Mouse (Mus musculus) heart, embryonic 10.5 days (tissue): ENCODE measurements around the gene Scel. TPM values are rescaled to one million over a fixed set of nuclear protein-coding genes. Genes with fewer than 3 reads are reported as not detected.

Experiments
- DNase-seq: peaks from one replicate; pipeline ENCODE4 v3.0.0-alpha.2; 2017; ENCODE audit warnings: low spot score
- H3K27ac ChIP-seq: fragments of 300-500 bp; sonication (generic); 2 replicates; pipeline ENCODE4 v1.5.1; 2016; ENCODE audit warnings: mild to moderate bottlenecking
- H3K27me3 ChIP-seq: fragments of 300-500 bp; sonication (generic); 2 replicates; pipeline ENCODE4 v1.6.1; 2016; ENCODE audit warnings: mild to moderate bottlenecking; ENCODE audit not compliant: poor library complexity, insufficient read depth, severe bottlenecking
- H3K36me3 ChIP-seq: fragments of 300-500 bp; sonication (generic); 2 replicates; pipeline ENCODE4 v1.6.1; 2016; ENCODE audit warnings: mild to moderate bottlenecking, moderate library complexity
- H3K4me1 ChIP-seq: fragments of 300-500 bp; sonication (generic); 2 replicates; pipeline ENCODE4 v1.6.1; 2016; ENCODE audit warnings: mild to moderate bottlenecking
- H3K4me3 ChIP-seq: fragments of 300-500 bp; sonication (generic); 2 replicates; pipeline ENCODE4 v1.5.1; 2016; ENCODE audit warnings: mild to moderate bottlenecking, moderate library complexity
- H3K9me3 ChIP-seq: fragments of 300-500 bp; sonication (generic); 2 replicates; pipeline ENCODE4 v1.6.1; 2016; ENCODE audit warnings: mild to moderate bottlenecking, moderate library complexity
- WGBS: fragments of 180-500 bp; shearing (Covaris S2); methylation state at CpG from one replicate; pipeline ENCODE4 v1.1.7; 2016; 5-methylcytosine and 5-hydroxymethylcytosine counted together
- polyA plus RNA-seq: library from polyadenylated mRNA; unstranded; fragments of >200 nt; fragmentation: Nextera tagmentation; extraction: Ambion mirVana; gene quantifications from 2 replicates; pipeline ENCODE4 v1.2.1, GENCODE M21; 2016

The Scel gene
- polyA plus RNA-seq, 1 experiment from 2014 or later = 0.89 TPM

DNA sequence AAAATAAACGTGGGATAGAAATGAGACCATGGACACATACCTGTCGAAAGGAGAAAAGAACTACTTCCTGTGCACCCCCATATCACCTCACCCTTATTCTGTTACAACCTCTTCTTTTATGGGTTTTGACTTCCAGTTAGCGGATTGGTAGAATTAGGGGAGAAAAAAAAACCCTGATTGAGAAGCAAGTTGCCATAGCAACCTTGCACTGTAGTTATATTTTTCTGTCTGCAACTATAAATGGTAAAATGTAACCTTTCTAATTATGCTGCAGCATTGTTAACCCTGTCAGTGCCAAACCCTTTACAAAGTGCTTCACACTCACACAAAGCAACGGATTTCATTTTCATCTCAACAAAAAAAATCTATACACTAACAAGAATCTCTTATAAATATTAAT, 39.2 kb downstream of the Scel start:
- no peaks in the 10 kb centered on the region for H3K9me3 ChIP-seq
- no peaks in the 10 kb centered on the region for H3K27me3 ChIP-seq
- no peaks in the 10 kb centered on the region for H3K36me3 ChIP-seq
- H3K27ac ChIP-seq = no peak overlapping the region
- H3K4me3 ChIP-seq = no peak overlapping the region
- no peak for DNase-seq
- H3K4me1 ChIP-seq = no peaks in the 10 kb centered on the region
- 75% methylated on average over 4 of the region's 4 CpGs for WGBS

DNA sequence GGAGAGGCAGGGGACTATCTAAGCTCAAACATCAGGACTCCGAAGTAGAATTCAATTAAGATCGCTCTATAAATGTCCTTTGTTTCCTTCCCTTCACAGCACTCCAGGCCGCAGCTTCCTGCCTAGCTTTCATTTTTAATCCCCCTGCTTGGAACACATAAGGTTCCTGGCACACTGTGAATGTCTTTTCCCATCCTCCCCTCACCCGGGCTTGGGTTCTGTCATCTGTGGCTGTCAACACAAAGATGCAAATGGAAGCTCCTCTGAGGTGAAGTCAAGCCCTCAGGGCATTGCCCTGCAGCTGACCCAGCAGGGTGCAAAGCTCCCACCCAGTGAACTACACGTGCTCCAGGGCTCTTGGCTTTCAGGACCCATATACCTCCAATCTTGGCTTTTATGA, 43.5 kb downstream of the Scel start:
- DNase-seq = no peak
- H3K4me3 ChIP-seq = no peak overlapping the region
- H3K4me1 ChIP-seq = no peaks in the 10 kb centered on the region
- no peak overlapping the region for H3K27ac ChIP-seq
- H3K27me3 ChIP-seq = no peaks in the 10 kb centered on the region
- WGBS = 59% methylated on average over 5 of the region's 5 CpGs
- H3K36me3 ChIP-seq = no peaks in the 10 kb centered on the region
- H3K9me3 ChIP-seq = no peaks in the 10 kb centered on the region

DNA sequence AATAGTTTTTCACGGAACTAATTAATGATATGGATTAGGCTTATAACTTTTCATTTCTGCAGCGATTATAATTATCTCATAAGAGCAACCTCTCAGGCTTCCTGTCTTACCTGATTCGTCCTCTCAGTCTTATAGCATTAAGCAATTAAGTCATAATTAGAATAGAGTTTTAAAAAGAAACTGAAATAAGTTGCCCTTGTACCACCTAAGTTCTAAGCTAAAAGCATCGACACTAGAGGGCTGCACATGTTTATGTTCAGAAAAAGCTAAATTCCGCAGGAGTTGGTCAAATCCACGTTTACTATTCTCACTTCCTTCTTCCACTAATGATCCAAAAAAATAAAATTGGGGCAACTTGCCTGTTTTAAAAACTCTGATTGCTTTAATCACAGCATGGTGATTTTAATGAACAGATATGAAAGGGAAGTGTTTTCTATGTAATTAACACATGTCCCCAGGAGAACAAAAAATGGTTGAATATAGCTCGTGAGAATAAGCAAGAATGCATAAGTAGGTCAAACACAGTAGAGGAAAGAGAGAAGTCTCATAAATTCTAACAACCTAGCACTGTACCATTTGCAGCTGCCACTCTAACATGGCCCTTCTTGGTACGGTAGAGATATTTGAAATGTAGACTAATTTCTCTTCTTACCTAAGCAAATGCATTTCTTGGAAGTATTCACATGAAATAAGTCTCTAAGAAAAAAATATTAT, 48.4 kb downstream of the Scel start:
- no peaks in the 10 kb centered on the region for H3K4me1 ChIP-seq
- no peaks in the 10 kb centered on the region for H3K27me3 ChIP-seq
- 81% methylated on average over 8 of the region's 8 CpGs for WGBS
- H3K36me3 ChIP-seq = no peaks in the 10 kb centered on the region
- no peak for DNase-seq
- H3K27ac ChIP-seq = no peak overlapping the region
- no peak overlapping the region for H3K4me3 ChIP-seq
- no peaks in the 10 kb centered on the region for H3K9me3 ChIP-seq

DNA sequence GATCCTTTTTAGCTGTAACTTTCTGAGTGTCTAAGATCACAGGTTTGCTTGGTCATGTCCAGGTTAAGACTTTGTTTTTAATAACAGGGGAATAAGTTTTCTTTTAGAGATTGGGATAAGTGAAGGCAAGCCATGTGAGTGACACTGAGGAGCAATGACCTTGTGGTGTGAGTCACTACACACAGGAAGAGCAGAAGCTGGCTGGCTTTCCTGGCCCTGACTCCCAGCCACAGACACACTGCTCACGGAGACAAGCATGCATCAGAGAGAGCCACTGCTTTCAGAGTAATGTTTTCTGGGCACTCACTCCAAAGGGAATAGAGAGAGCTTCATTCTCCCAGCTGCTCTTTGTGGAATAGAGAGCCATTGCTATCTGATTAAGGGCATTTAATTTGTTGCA, 54.8 kb downstream of the Scel start:
- Histone ChIP-seq H3K36me3 (no peaks in the 10 kb centered on the region), H3K9me3 (no peaks in the 10 kb centered on the region), H3K4me3 (no peak overlapping the region), H3K4me1 (no peaks in the 10 kb centered on the region), H3K27ac (no peak overlapping the region), H3K27me3 (no peaks in the 10 kb centered on the region)
- 40% methylated on average over 1 of the region's 1 CpGs for WGBS
- no peak for DNase-seq

DNA sequence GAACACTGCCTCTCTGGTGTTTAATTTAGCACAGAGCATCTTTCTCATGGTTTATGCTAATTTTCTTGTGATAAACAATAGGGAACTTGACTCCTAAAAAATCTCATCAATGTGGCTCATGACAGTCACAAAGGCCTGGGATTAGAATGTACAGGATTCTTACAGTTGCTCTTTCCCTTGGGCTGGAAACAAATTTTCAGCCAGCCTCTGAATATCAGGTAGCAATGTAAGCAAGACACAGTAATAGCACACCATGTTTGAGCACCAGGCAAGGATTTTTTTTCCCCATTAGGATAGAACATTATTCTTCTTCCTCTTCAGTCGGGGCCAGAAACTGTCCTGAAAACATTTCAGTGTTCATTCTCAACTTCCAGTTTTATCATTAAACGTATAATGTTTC, 55.3 kb downstream of the Scel start:
- no peak for DNase-seq

DNA sequence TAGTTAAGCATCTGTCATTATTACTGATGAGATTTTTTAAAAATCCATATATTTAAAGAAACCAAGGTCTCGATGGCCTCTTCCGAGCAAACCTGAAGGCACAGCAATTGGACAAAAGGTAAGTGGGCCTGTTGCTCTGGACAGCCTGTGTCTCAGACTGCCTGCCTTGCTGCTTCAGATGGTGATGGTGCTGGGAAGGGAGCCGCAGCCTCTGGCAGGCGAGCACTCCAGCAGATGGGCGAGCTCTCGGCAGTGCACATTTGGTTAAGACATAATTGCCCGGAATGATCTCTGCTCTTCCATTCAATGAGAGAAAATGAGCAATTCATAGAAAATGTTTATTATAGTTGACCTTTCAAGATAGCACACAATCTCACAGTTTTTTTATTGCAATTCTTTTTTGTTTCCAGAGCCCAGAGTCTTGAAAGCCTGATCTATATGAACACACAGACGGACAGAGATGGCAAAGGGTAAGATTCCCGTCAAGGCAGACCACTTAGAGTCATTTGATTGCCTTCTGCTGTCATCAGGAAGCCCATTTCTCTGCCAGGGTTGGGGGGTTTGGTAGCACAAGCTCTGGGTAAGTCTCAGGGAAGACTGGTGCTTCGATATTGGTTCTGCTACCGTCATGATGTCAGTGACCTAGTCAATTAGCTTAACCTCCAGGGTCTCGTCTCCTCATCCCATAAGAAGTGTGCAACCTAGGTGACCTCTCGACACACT, 58.6 kb downstream of the Scel start:
- Histone ChIP-seq H3K4me3 (no peak overlapping the region), H3K27me3 (no peaks in the 10 kb centered on the region), H3K9me3 (no peaks in the 10 kb centered on the region), H3K36me3 (no peaks in the 10 kb centered on the region), H3K4me1 (no peaks in the 10 kb centered on the region), H3K27ac (no peak overlapping the region)
- WGBS = 85% methylated on average over 13 of the region's 13 CpGs
- DNase-seq = no peak

More for the DNA sequence above, 55.3 kb downstream of the Scel start:
- Histone ChIP-seq H3K9me3 (no peaks in the 10 kb centered on the region), H3K4me1 (no peaks in the 10 kb centered on the region), H3K27ac (no peak overlapping the region), H3K4me3 (no peak overlapping the region), H3K36me3 (no peaks in the 10 kb centered on the region), H3K27me3 (no peaks in the 10 kb centered on the region)
- 69% methylated on average over 2 of the region's 2 CpGs for WGBS

DNA sequence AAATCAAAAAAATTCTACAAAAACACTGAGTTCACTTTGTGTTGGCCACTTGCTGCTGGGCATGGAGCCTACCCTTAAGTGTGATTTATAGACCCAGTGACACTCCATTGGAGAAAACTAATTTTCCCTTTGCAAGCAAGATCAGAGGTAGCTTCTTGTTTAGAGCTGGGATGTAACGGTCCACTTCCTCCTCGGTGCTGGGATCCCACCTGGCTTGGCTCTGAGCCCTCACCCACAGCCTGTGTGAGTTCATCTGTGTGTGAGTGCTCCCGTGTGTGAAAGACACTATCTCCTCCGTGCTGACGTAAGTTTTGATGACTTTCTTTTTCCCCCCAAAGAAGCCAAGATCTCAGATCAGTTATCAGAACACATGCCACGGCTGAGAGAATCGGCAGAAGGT, 62.7 kb downstream of the Scel start:
- no peak overlapping the region for H3K4me3 ChIP-seq
- no peak overlapping the region for H3K27ac ChIP-seq
- no peaks in the 10 kb centered on the region for H3K27me3 ChIP-seq
- no peaks in the 10 kb centered on the region for H3K9me3 ChIP-seq
- H3K36me3 ChIP-seq = no peaks in the 10 kb centered on the region
- WGBS = 64% methylated on average over 7 of the region's 7 CpGs
- H3K4me1 ChIP-seq = no peaks in the 10 kb centered on the region
- no peak for DNase-seq

DNA sequence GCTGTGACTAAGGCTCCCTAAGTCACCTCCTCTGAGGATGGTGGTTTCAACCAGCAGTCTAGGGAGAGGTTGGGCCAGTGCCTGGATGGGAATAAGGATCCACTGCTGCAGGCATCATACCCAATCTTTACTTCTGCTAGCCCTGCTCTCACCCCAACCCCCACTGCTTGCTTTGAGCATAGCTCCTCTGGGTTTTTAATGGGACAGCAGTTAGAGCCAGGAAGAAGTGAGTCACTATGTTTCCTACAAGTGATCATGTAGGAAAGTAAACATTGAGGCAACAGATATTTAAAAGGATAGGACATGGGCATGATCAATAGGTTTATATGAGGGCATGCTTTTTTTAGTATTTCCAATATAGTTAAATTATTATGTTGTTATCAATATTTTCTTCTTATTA, 63.9 kb downstream of the Scel start:
- Histone ChIP-seq H3K4me1 (no peaks in the 10 kb centered on the region), H3K36me3 (no peaks in the 10 kb centered on the region), H3K4me3 (no peak overlapping the region), H3K9me3 (no peaks in the 10 kb centered on the region), H3K27me3 (no peaks in the 10 kb centered on the region), H3K27ac (no peak overlapping the region)
- no peak for DNase-seq

DNA sequence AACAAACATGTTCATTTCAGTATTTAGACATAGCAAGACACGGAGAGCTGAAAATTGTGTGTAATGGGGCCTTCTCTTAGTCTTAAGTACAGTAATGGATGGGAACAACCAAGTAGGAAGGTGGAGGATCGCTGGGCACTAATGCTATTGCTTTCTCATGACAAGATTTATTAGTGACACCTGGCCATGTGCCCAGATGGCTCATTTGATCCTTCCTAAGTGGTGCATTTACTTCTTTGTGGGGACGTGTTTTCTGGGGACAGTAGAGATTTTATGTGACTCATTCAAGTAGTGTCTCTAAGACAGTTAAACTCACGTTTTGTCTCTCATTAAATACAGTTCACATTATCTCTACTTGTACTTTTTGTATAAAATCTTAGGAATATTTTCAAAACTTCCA, 73.5 kb downstream of the Scel start:
- Histone ChIP-seq H3K36me3 (no peaks in the 10 kb centered on the region), H3K27me3 (no peaks in the 10 kb centered on the region), H3K27ac (no peak overlapping the region), H3K9me3 (no peaks in the 10 kb centered on the region), H3K4me1 (no peaks in the 10 kb centered on the region), H3K4me3 (no peak overlapping the region)
- 75% methylated on average over 4 of the region's 4 CpGs for WGBS
- DNase-seq = no peak

DNA sequence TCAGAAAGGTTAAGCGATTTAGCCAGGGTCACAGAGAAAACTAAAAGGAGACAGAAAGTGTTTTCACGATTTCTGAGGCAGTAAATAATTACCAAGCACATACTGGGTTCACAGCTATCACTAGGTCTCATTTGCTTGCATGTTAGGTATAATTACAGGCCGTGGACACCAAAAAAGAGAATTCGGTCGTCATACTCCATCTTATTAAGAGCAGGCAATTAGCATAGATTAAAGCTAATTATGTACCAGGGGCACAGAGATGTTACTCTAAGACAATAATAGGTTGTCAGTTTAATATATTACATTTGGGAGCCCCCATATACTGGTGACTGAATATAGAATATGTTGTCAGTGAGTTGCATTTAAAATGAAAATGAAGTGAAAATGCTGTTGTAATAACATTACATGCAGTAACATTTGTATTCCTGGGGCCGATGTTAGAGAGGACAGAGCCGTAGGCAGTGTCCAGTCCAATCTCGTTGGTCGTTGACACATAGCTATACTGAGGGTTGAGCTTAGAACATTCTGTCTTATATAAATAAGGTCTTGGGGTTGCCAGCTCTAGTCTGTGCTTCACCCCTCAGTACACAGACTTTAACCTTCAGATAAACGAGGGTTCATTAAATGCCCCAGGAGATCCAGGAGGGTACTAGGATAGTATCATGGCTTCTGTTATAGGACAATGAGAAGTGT, 74.2 kb downstream of the Scel start:
- no peaks in the 10 kb centered on the region for H3K9me3 ChIP-seq
- 82% methylated on average over 10 of the region's 10 CpGs for WGBS
- no peaks in the 10 kb centered on the region for H3K4me1 ChIP-seq

DNA sequence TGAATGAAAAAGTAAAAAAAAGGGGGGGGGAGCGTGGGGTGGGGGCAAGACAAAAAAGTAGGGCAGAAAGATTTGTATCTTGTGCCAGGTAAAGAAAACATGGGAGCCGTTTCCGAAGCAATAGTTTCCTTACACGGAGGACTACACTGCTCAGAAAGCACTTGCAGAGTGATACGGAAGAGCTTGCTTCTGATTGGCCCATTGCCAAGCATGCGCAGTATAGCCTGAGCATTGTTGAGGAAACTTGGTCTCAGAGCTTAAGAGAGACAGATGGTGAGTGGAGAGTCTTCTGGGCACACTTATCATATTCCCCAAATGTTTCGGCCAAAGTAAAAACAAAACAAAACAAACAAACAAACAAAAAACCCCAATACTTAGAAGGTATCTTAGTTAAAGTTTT, 76.7 kb downstream of the Scel start:
- Histone ChIP-seq H3K9me3 (no peaks in the 10 kb centered on the region), H3K4me1 (no peaks in the 10 kb centered on the region), H3K4me3 (no peak overlapping the region), H3K27ac (no peak overlapping the region), H3K27me3 (no peaks in the 10 kb centered on the region), H3K36me3 (no peaks in the 10 kb centered on the region)
- 68% methylated on average over 7 of the region's 7 CpGs for WGBS
- no peak for DNase-seq

More for the DNA sequence above, 74.2 kb downstream of the Scel start:
- Histone ChIP-seq H3K36me3 (no peaks in the 10 kb centered on the region), H3K27ac (no peak overlapping the region), H3K4me3 (no peak overlapping the region), H3K27me3 (no peaks in the 10 kb centered on the region)
- no peak for DNase-seq

DNA sequence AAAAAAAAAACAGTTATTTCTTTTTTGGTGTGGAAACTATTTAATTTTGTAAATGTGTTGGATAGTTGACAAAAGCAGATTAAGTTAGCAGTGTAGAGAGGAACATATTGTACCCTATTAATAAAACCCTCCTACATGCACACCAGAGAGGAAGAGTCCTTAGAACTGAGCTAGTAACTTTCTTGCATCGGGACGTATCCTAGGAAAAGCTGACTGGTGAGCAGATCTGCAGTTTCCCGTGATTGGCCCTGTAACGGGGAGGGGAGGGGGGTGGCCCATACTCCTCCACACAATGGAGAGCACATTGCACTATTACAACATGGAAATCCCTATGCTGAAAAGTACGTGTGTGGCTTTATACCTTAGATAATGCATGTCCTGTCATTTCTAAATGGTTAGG, 82.7 kb downstream of the Scel start:
- H3K27me3 ChIP-seq = no peaks in the 10 kb centered on the region
- H3K9me3 ChIP-seq = no peaks in the 10 kb centered on the region
- WGBS = 79% methylated on average over 5 of the region's 5 CpGs
- no peak overlapping the region for H3K27ac ChIP-seq
- no peak for DNase-seq
- H3K4me1 ChIP-seq = no peaks in the 10 kb centered on the region
- no peak overlapping the region for H3K4me3 ChIP-seq
- no peaks in the 10 kb centered on the region for H3K36me3 ChIP-seq

DNA sequence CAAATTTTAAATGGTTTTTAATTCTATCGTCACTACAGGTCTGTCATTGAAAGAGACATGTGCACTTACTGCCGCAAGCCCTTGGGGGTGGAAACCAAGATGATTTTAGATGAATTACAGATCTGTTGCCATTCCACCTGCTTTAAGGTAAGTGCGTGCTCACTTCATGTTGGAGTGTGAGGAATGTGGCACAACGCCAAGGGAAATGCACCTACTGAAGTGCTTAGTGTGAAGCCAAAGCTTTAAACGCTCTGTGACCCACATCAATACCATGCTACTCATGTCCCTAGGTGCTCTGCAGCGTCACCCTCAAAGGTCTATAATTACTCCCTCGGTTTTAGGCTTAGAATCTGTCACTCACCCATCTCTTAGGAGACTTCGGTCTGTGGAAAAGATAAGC, 94.9 kb downstream of the Scel start:
- H3K9me3 ChIP-seq = no peaks in the 10 kb centered on the region
- no peaks in the 10 kb centered on the region for H3K36me3 ChIP-seq
- DNase-seq = no peak
- no peak overlapping the region for H3K27ac ChIP-seq
- H3K4me1 ChIP-seq = no peaks in the 10 kb centered on the region
- no peaks in the 10 kb centered on the region for H3K27me3 ChIP-seq
- 84% methylated on average over 8 of the region's 8 CpGs for WGBS
- no peak overlapping the region for H3K4me3 ChIP-seq
